Mouse (Mus musculus): Measurements from ENCODE around the gene Usp3.

DNA sequence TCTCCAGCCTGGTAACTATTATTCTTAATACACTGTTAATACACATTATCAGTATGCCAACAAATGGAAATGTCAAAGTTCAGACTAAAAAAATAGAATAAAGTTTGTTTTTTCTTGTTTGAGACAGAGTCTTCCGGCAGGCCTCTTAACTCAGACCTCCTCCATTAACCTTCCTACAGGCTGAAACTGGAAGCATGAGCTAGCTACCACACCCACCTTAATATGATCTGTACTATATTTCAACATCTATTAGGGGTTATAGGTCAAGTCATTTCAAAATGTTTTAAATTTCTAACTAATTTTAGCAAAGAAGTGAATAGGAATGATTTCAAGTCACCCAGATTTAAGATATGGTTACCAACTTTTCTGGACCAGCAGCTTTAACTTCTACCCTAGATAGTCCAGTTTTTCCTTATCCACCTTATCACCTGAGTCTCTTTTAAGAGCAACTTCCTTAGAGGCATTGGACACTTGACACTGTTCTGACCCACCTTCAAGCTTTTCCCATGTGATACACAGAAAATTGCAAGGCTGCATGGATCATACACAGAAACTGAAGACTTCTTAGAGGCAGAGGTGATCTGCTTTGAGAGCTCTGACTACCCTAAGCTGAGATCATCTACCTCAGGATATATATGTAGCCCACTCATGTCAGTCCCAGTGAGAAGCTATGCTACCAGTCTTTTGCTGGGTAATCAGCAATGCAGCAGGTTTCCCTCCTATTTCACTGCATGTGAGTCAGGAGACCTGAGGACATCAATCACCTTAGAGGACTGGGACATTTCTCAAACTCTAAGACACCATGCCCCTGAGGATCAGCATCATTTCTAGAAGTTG lies 17.7 kb downstream of the Usp3 start:
- TF ChIP-seq CTCF (IDR thresholded peaks at IDR 0.05; ENCODE audit: low read depth) (no peak), EP300 (IDR thresholded peaks at IDR 0.05; ENCODE audit: low read depth) (no peak)
